Mouse (Mus musculus) kidney, adult 11 months (tissue): ENCODE measurements around the gene Nbea.

ENCODE experiments used
- DNase-seq: peaks from one replicate; pipeline ENCODE4 v3.0.0; 2022

Gene Nbea

DNA sequence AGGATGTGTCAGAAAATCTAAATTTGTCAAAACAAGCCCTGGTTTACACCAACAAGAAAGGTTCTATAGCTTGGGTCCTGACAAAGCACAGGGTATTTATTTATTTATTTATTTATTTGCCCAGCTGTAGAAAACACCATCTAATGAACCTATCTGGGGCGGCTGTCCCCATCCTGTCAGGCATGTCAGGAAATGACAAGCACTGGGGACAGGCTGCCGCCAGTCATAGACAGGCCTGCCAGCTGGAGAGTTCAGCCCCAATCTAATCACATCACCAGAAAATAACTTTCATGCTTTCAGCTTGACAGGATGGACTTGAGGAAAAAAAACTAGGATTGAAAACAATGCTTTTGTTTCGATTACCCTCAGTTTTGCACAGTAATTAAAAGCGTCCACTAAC, 440.8 kb downstream of the Nbea start:
- DNase-seq: no peak

GRCm38 (mm10) chr3:55742218-55742617, 441.3 kb downstream of the Nbea start:
- no peak for DNase-seq

DNA sequence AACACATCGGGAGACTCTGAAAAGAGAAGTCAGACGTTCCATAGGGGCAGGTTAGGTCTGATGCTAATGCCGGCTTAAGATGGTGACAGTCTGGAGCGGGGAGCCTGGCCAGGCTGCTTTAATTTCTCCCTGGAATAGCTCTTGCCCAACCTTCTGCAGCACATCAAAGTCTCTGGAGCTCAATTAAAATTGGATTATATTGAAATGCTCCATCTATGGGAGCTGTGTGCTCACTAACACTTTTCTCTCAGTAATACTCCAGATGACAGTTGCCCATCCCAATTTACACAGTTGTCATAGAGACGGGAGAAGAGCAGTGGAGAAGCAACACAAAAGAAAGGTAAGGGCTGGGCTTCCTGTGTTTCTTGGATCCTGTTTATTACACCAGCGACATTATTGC, 442.1 kb downstream of the Nbea start:
- no peak for DNase-seq

- DNase-seq: no peak
Measured at GRCm38 (mm10) chr3:55733665-55734064, 449.8 kb downstream of the Nbea start.

DNA sequence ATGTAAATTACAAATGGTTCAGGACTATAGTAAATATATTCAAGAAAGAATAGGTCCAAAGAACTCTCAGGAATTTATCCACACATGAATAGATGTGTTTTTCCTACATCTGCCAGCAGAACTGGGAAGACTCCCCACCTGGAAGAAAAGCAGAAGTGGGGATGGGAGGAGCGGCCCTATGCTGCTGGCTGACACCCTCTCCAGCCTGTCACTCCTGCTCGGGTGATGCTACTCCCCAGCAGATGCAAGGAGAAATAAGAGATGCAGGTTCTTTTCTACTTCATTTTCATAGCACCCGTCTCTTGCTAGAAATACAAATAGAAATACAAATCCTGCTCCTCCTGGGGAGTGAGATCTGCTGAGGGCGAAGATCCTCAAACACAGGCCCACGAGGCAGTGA, 453.0 kb downstream of the Nbea start:
- DNase-seq: no peak

DNA sequence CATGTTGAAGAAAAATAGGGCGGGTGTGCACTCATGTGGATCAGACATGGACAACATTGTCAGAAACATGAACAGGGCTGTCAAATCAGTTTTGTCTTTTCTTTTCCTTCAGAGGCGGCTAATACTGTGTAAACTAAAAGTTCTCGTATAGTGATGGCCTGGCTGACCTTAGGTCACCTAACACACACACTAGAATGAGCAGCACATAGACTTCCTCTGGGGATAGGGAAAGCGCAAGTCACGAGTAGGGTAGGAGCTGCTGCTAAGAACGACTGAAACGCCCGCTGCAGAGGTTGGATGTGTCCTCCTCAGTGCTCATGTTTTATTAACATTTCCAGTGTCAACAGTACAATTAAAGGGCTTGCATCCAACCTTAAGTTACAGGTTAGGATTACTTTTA, 453.4 kb downstream of the Nbea start:
- no peak for DNase-seq

GRCm38 (mm10) chr3:55714260-55714659, 469.2 kb downstream of the Nbea start:
- no peak for DNase-seq

DNA sequence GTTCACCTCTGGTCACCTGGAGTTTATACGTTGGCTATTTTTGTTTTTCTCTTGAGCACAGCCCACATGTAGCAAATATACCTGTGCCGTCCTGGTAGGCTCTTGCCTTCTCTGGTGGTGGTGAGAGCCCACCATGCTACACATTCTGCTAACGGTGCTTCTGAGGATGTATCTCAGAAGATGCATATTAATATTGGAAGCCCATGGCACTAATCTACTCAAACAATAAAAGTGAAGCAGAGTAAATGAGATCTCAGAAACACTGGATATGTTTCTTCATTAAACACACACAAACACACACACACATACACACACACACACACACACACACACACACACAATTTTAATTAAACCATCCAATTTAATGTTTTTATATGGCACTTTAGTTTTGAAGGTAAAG, 469.6 kb downstream of the Nbea start:
- no peak for DNase-seq

DNA sequence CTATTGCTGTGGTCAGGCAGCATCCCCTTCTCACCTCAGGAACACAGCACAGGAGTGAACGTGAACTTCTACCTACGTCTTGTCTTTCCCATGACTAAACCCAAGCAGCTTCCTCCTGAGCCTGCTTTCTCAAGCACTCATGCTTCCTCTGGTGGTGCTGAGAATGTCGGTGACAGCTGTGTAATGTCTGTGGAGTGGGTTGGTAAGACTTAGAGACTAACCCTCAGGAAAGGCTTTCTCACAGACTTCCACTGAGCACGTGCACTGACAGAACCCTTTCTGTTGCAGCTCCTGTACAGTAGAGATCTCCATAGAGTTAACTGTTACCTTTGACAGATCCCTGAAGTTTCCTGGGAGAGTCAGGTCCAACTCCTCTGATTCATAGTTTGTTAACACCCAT, 473.2 kb downstream of the Nbea start:
- DNase-seq: no peak

DNA sequence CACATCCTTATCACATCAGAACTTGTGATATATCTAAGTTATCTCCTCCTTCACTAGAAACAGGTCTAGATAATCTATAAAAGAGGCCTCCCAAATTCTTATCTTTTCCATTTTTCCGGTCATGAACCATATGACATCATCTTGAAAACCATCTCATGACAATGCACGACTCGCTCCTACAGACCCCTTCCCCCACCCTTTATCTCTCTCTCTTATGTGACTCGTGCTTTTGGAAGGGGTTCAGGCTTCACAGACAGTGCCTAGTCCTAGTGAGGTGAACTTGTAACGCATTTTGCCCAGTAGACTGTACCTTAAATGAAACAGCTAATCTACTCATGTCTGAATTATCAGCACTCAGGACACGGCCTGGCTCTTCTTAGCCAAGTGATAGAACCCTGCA, 481.9 kb downstream of the Nbea start:
- no peak for DNase-seq

- DNase-seq: peak; percentile 30
Measured at GRCm38 (mm10) chr3:55697174-55697573, 486.3 kb downstream of the Nbea start.

DNA sequence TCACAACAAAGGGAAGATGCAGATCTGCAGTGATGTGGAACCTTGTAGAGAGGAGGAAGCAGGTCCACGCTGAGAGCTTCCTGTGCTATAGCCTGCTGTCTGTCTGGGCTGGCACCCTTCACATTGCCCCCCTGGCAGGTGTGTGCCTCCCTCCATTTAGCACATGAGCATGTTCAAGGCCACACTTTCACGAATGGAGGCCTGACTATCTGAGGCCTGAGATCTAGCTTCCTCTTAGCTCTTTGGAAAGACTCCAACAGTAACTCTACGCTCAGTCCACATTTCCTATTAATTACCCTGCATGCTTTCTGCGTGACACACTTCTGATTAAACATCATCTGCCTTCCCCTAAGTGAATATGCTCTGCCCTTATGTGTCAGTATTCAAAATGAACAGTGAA, 490.4 kb downstream of the Nbea start:
- DNase-seq: no peak

DNA sequence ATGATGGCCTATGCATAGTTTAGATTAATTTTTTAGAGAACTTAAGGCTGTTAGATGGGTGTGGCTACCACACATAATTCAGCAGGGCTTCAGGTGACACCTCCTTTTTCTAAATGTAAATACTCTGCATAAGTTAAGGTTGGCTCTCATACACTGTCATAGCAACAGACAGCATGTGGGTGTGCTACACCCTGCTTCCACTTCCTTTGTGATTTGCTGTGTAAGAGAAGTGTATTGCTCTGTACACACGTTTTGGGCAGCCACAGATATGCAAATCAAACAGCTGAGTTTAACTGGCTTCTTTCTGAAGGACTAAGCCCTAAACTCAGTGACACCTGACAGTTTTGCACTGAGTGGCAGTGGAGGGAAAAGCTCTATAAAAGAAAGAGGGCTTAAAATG, 495.4 kb downstream of the Nbea start:
- no peak for DNase-seq

DNA sequence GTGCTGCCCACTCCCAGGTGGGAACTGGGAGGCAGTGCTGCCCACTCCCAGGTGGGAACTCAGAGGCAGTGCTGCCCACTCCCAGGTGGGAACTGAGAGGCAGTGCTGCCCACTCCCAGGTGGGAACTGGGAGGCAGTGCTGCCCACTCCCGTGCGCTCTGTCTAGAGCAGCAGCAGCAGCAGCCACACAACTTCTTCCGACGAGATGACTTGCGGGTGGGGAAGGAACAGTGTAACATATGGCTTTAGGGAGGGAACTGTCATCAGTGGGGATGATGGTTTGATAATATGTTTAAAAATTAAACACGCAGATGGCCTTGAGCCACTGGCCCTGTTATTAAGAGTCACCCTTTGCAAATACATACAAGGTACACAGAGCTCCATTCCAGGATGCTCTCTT, 496.5 kb downstream of the Nbea start:
- DNase-seq: no peak

DNA sequence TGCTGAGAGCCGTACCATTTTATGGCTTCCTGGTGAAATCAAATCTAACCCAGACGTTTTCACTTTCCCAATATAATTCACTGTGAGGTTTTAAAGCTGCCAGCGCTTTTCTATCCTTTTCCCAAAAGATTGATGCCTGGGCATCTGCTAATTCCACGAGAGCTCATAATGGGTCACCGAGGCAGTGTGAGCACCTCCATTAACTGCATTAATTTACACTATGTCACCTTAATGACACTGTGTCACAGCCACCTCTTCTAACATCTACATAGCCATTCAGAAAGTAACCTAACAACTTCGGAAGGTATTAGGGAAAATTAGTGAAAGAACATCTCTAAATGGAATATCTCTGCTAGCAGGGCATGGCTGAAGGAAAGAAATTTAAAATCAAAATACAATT, 497.9 kb downstream of the Nbea start:
- no peak for DNase-seq

- DNase-seq: no peak
Measured at GRCm38 (mm10) chr3:55684892-55685291, 498.6 kb downstream of the Nbea start.

GRCm38 (mm10) chr3:55677691-55678090, 505.8 kb downstream of the Nbea start:
- DNase-seq: no peak

DNA sequence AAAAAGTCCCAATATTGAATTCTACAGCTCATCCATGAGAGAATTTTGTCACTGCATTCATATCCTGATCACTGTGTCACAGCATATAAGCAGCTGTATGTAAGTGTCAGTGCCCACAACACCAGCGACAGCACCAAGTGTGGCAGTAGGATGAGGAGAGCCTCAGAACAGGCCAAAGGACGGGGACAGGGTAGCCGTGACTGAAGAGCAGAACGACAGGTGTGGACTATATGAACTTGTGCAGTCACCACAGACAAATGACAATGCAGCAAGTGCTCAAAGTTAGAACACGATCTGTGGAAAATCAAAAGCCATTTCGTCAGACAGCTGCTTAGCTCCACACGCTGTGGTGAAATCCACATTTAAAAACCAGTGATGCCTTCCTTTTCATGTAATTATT, 509.3 kb downstream of the Nbea start:
- DNase-seq: no peak

GRCm38 (mm10) chr3:55667048-55667447, 516.5 kb downstream of the Nbea start:
- DNase-seq: no peak

- DNase-seq: no peak
Measured at GRCm38 (mm10) chr3:55665928-55666327, 517.6 kb downstream of the Nbea start.

DNA sequence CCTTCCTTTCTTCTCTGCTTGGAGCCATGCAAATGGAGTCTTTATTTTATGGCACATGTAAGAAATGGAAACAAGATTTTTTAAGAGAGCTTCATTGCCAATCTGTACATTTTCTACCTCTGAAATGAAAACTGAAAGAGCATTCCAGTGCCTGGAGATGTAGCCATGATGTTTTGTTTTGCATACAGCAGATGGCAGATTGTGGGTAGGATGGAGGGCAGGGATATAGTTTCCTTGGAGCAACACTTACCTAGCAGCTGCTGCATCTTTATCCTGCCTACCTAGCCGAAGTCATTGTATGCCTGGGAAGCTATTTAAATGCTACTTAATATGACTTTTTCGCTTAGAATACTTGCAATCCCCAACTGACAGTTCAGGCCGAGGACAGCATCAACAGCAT, 518.8 kb downstream of the Nbea start:
- no peak for DNase-seq

DNA sequence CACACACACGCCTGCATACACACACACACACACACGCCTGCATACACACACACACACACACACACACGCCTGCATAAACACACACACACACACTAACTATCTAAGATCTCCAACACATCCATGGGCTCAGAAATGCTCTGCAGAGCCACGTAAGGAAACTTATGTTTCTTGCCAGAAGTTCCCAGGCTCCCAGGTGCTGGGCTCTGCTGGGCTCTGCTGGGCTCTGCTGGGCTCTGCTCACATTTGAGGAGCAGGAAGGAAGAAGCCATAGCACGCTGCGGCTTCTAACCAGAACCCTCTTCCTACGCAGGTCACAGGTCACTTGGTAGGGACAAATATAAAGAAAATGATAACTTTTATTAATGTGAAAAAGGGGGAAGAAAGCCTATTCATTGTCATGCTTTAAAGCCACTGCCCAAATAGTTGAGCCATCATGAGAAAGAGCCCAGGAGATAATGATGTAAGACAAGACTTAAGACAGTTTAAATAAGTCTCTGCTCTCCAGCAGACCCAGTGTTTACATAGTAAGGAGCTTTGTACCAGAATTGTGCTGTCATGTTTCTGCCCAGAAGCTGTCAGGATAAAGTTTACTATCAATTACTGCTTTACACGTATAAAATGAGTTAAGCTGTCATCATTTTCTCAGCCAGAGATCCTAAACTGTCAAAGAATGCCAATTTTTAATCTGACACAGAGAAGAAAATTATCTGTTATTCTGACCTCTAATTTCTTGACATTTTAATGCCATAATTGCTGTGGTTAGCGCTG, 521.6 kb downstream of the Nbea start:
- no peak for DNase-seq

- DNase-seq: no peak
Measured at GRCm38 (mm10) chr3:55660261-55660838, 523.2 kb downstream of the Nbea start.

GRCm38 (mm10) chr3:55659558-55660215, 523.8 kb downstream of the Nbea start:
- no peak for DNase-seq

- no peak for DNase-seq
Measured at GRCm38 (mm10) chr3:55652321-55652720, 531.2 kb downstream of the Nbea start.
